Mouse (Mus musculus) small intestine, adult 2 months (tissue): ENCODE measurements around the gene Dlg2. TPM values are rescaled to one million over a fixed set of nuclear protein-coding genes. Genes with fewer than 3 reads are reported as not detected.

ENCODE experiments used
- H3K27ac ChIP-seq: fragments of 200-500 bp; 2 replicates; pipeline ENCODE4 v1.5.1; 2012; ENCODE audit warnings: low read depth, low read length, control low read depth, inconsistent platforms; ENCODE audit not compliant: insufficient read depth
- H3K27me3 ChIP-seq: fragments of 200-500 bp; 2 replicates; pipeline ENCODE4 v1.6.1; 2012; ENCODE audit warnings: mild to moderate bottlenecking, moderate library complexity, low read length, inconsistent platforms; ENCODE audit not compliant: control insufficient read depth, insufficient read depth
- H3K36me3 ChIP-seq: fragments of 200-500 bp; 2 replicates; pipeline ENCODE4 v1.6.1; 2012; ENCODE audit warnings: mild to moderate bottlenecking, low read length, control low read depth, inconsistent platforms; ENCODE audit not compliant: control insufficient read depth, insufficient read depth
- H3K4me1 ChIP-seq: fragments of 200-500 bp; 2 replicates; pipeline ENCODE4 v1.6.1; 2012; ENCODE audit warnings: low read length, inconsistent platforms, mixed read lengths; ENCODE audit not compliant: control insufficient read depth, insufficient read depth, insufficient read length
- H3K4me3 ChIP-seq: fragments of 200-500 bp; 2 replicates; pipeline ENCODE4 v1.5.1; 2012; ENCODE audit warnings: low read depth, mild to moderate bottlenecking, control low read depth, inconsistent platforms, low read length, moderate library complexity
- CTCF ChIP-seq: fragments of 200-500 bp; IDR thresholded peaks from 2 replicates; pipeline ENCODE4 v1.5.1; 2012; ENCODE audit warnings: low read depth, mild to moderate bottlenecking, control low read depth, inconsistent platforms, low read length, moderate library complexity, mixed read lengths; ENCODE audit not compliant: insufficient replicate concordance, insufficient read length; ENCODE audit errors: extremely low read depth
- POLR2A ChIP-seq: fragments of 200-500 bp; IDR thresholded peaks from 2 replicates; pipeline ENCODE4 v1.6.1; 2012; ENCODE audit warnings: low read depth, mild to moderate bottlenecking, control low read depth, inconsistent platforms, low read length, moderate library complexity
- WGBS: fragments of 180-500 bp; shearing (Covaris S2); methylation state at CpG from one replicate; pipeline ENCODE4 v1.1.7; 2018; 5-methylcytosine and 5-hydroxymethylcytosine counted together
- polyA plus RNA-seq: library from polyadenylated mRNA; depleted of rRNA; stranded (reverse); fragments of >200 nt; gene quantifications from 2 replicates; pipeline ENCODE4 v1.2.3, GENCODE M21; 2012

The Dlg2 gene
- polyA plus RNA-seq, 1 experiment, result 0.38 TPM

- TF ChIP-seq CTCF (no peak), POLR2A (no peak)
- 63% methylated on average over 2 of the region's 2 CpGs for WGBS
Observed at GRCm38 (mm10) chr7:91161643-91162175, 685.2 kb downstream of the Dlg2 start.

GRCm38 (mm10) chr7:91173560-91173959 lies 697.1 kb downstream of the Dlg2 start:
- Histone ChIP-seq H3K27me3 (no peaks in the 10 kb centered on the region), H3K27ac (no peak overlapping the region), H3K36me3 (no peaks in the 10 kb centered on the region), H3K4me1 (no peaks in the 10 kb centered on the region), H3K4me3 (no peak overlapping the region)
- WGBS, result 92% methylated on average over 2 of the region's 2 CpGs
- TF ChIP-seq CTCF (no peak), POLR2A (no peak)

More at GRCm38 (mm10) chr7:91161643-91162175, 685.2 kb downstream of the Dlg2 start:
- no peaks in the 10 kb centered on the region for H3K36me3 ChIP-seq
- no peaks in the 10 kb centered on the region for H3K4me1 ChIP-seq
- H3K4me3 ChIP-seq, result no peak overlapping the region
- H3K27ac ChIP-seq, result no peak overlapping the region
- H3K27me3 ChIP-seq, result no peaks in the 10 kb centered on the region

GRCm38 (mm10) chr7:91188211-91188610 lies 711.7 kb downstream of the Dlg2 start:
- 89% methylated on average over 2 of the region's 2 CpGs for WGBS
- H3K27me3 ChIP-seq, result no peaks in the 10 kb centered on the region

GRCm38 (mm10) chr7:91199372-91199771 lies 722.9 kb downstream of the Dlg2 start:
- Histone ChIP-seq H3K4me1 (no peaks in the 10 kb centered on the region), H3K4me3 (no peak overlapping the region), H3K36me3 (no peaks in the 10 kb centered on the region), H3K27ac (no peak overlapping the region), H3K27me3 (no peaks in the 10 kb centered on the region)
- no peak for TF ChIP-seq CTCF
- no peak for TF ChIP-seq POLR2A
- WGBS, result 84% methylated on average over 1 of the region's 1 CpGs

More at GRCm38 (mm10) chr7:91188211-91188610, 711.7 kb downstream of the Dlg2 start:
- Histone ChIP-seq H3K4me3 (no peak overlapping the region), H3K4me1 (no peaks in the 10 kb centered on the region), H3K27ac (no peak overlapping the region), H3K36me3 (no peaks in the 10 kb centered on the region)
- TF ChIP-seq POLR2A, result no peak

DNA sequence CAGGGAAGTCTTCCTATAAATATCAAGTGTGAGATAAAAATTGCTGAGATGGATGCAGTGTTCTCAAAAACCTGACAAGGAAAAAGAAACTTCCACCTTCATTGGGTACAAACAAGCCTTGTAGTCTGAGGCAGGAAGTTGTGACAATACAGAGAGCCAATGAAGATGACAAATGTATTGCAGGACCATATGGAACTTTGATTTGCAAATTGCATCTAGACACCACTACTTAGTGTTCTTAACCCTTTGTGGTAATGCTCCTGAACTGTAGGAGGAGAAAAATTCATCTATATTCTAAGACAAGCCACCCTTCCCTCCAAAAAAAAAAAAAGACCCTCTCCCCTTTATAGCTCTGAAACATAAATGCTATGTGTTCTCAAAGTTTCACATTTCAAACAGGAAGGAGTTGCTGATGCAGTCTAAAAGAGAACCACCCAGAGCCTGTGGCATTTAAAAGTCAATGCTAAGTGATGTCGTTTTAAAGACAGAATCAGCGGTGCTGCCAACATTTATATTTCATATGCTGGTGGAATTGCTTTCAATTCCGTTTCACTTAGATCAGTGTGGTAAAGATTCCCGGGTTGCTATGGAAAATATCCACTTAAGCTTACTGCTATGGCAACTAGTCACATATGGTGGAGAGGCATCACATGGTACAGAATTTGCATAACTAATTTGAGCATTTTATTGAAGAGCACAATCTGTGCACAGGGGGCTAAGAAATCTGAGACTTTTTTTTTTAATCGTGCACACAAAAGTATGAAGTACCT lies 731.8 kb downstream of the Dlg2 start:
- Histone ChIP-seq H3K4me1 (no peaks in the 10 kb centered on the region), H3K36me3 (no peaks in the 10 kb centered on the region), H3K27me3 (no peaks in the 10 kb centered on the region), H3K27ac (no peak overlapping the region), H3K4me3 (no peak overlapping the region)
- 68% methylated on average over 5 of the region's 5 CpGs for WGBS
- no peak for TF ChIP-seq CTCF
- TF ChIP-seq POLR2A, result no peak

- TF ChIP-seq CTCF (no peak), POLR2A (no peak)
- H3K4me3 ChIP-seq, result no peak overlapping the region
- H3K36me3 ChIP-seq, result no peaks in the 10 kb centered on the region
- no peaks in the 10 kb centered on the region for H3K4me1 ChIP-seq
- WGBS, result 63% methylated on average over 6 of the region's 6 CpGs
- H3K27me3 ChIP-seq, result no peaks in the 10 kb centered on the region
- no peak overlapping the region for H3K27ac ChIP-seq
Observed at GRCm38 (mm10) chr7:91208973-91209372, 732.5 kb downstream of the Dlg2 start.

DNA sequence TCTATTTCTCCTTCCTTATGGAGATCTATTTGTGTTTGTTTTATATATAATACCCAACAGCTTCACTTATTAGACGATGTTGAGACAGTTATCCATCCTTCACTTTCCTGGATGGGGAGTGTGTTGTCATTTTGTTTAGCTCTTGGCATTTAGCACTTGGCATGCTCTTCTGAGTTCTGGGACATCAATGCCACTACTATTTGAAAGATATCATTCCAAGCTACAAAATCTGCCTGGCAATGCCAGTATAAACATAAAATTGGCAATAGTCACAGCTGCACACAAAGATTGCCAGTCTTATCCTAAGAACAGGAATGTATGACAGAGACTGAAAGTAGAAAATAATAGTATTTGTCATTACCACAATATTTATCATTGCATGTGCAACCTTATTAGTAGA lies 735.8 kb downstream of the Dlg2 start:
- Histone ChIP-seq H3K4me3 (no peak overlapping the region), H3K27ac (no peak overlapping the region), H3K4me1 (no peaks in the 10 kb centered on the region), H3K36me3 (no peaks in the 10 kb centered on the region), H3K27me3 (no peaks in the 10 kb centered on the region)
- WGBS, result 79% methylated on average over 1 of the region's 1 CpGs
- TF ChIP-seq POLR2A (no peak), CTCF (no peak)
